Mouse (Mus musculus): ENCODE measurements at regions not wholly inside any gene's neighbourhood (a gene's known extent, or its start where the extent isn't known, plus 50 kb on each side); places are given as distances from the start of the nearest gene placed in this dataset.

DNA sequence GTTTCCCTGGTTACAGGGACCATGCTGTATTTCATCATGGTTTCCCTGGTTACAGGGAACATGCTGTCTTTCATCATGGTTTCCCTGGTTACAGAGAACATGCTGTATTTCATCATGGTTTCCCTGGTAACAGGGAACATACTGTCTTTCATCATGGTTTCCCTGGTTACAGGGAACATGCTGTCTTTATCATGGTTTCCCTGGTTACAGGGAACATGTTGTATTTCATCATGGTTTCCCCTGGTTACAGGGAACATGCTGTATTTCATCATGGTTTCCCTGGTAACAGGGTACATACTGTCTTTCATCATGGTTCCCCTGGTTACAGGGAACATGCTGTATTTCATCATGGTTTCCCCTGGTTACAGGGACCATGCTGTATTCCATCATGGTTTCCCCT, 1579.5 kb downstream of the 4930444P10Rik start:
- no peak for DNase-seq (ENCODE audit: low read depth, low spot score)

DNA sequence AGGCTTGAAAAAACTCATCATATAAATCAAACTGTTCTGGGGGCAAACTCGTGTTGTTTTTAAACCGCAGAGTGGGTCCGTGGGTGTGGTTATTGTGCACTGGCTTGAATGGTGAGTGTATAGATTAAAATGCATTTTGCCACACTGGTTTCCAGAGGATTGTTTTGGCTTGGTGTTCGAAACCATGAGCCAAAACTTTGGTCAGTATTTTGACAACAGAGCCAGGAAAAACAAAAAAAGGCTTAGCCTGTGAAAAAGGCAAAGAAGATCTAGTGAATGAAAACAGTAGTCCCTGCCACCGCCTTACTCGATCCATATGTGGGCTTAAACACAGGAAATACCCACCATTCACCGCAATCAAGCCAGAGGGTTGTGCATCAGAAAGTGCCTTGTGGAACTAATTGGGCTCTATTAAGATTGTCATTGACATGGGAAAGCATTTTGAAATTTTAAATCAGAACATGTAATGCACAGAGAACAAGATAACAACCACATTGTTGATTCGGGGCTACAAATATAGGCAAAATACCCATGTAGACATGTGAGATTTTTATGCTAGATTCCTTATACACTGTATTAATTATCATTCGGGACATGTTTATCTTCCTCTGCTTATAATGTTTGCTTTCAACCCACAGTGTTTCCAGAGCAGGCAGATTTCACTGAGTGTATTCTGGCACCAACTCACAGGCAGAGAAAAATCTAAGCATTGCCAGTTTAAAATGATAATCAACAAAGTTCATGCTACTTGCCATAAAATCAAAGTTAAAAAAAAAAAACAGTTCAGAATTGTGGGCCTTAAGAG, 1580.4 kb downstream of the 4930444P10Rik start:
- no peak for DNase-seq (ENCODE audit: low read depth, low spot score)

DNA sequence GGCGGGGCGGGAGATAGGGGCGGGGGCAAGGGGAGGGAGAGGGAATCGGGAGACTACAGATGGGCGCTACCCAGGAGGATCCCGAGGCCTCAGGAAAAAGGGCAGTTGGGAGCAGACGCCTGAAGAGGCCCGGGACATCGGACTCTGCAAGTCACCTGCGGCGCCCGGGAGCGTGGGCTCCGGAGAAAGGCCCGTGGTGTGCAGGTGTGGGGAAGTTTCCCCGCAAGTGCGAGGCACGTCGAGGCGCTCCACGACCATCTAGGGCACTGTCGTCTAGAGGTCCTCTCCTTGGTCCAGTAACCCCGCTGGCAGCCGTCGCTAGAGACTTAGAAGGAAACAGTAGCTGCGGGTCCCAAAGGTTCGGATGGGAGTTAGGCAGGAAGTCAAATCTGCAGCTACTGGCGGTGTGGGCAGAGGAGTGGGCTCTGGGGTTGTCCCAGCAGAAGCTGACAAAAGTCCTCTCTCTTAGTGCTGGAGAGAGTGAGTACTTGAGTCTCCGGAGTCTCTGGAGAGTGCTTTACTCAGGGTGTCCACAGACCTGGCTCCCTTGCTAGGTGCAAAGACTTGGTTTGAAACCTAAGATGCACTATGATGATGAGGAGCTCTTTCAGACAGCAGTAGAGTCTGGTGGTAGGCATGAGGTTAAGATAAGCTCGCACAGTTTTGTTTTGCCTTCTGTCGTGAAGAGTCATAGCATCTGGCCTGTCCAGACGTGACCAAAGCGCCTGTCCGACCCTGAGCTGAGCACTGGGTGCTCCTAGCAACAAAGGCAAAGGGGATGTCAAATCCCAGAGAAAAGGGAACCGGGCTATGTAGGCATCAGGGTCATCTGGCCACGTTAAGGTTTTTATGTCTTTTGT, 1586.1 kb downstream of the 4930444P10Rik start:
- no peak for DNase-seq (ENCODE audit: low read depth, low spot score)

DNA sequence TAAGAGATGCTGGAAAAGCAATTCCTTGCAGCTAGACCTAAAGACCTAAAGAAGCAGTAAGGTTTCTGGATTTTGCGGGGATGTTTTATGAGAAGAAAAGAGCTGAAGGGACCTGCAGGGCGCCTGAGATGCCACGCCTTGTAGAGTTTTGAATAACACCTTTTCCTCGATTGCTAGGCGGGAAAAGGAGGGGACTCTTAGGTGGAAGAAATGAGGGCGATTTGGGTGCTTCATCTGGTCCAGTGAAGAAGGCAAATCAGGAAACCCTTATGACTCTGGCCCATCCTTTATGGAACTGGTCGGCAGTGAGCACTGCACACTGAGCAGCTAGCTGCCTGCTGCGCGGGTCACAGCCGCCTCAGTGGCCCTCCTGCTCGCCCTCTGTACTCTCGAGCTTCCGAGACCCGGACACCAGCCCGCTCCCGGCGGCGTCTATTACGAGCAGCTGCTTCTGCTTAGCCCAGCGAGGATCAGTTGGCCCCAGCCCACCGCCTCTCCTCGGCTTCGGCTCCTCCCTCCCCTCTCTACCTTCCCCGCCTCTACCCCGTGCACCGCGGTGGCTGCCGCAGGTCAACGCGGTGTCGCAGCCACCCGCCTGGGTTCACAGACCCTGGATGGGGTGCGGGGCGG, 1586.8 kb downstream of the 4930444P10Rik start:
- no peak for DNase-seq (ENCODE audit: low read depth, low spot score)

DNA sequence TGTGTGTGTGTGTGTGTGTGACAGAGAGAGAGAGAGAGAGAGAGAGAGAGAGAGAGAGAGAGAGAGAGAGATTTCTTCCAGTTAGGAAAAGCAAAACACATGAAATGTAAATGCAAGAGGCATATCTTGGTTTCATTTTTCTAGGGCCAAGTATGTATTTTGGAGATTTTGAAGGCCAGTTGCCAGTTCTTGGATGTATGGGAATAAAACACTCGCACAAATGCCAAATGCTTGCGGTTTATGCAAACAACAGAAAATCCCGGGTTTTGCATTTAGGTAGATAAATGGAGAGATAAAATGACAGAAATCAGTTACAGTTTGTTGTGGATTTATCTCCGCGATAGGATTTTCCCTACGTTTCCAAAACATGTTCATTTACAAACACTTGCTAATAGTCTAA, 1587.4 kb downstream of the 4930444P10Rik start:
- no peak for DNase-seq (ENCODE audit: low read depth, low spot score)

DNA sequence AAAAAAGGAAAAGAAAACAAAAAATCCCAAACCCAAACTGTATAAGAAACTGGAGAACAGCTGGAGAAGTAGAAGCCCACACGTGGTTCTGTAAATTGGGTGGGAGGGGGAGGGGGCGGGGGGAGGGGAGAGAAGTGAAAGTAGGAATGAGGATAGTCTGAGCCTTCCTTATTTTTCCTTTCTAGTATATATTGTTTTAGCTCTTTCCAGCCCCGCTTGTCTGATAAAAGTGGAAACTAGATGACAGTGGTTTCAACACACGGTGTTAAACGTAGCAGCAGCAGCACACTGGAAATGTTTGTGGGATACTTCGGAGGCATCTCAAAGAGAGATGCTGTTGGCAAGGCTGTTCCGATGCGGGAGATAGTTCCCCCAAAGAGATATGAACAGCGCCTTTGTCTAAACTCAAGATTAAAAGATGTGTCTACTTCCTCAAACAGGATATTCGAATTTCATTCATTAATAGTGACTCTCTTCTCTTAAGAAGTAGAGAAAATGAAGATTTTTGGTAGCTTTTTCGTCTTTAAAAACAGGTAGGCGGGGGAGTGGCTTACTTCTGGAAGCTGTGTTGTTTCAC, 1588.3 kb downstream of the 4930444P10Rik start:
- DNase-seq (ENCODE audit: low read depth, low spot score): no peak

DNA sequence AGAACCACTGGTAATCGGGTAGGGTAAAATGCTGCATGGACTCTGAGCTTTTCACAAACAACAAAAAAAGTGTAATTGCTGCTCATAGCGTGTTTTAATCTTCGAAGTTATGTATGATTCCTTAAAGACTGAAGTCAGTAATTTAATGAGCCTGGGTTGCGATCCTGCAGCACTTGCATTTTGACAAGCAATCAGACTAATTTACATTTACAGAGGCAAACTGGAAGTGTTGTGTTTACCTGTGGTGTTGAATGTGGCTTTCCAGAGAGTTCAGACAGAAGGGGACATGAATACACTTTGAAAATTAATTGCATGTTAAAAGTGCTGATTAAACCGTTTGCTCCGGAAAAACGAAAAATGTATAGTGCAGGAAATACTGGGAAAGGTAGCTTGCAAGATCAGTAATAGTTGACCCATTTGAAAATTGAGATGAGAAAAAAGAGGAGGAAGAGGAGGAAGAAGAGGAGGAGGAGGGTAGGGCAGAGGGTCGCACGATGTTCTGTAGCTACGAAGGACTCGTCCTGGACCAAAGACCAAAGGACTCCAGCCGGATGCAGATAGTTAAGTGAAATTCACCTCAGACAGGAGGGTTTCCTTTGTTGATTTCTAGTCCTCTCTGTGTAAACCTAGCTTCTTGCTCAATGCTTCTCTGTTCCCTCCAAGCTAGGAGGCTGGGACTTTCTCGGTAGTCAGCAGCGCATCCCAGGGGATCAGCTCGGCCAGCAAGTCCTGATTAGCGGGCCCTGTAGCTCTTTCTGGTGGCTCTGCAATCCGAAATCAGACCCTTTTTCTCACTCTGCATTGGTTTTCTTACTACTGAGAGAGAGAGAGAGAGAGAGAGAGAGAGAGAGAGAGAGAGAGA, 1589.0 kb downstream of the 4930444P10Rik start:
- DNase-seq (ENCODE audit: low read depth, low spot score): no peak

DNA sequence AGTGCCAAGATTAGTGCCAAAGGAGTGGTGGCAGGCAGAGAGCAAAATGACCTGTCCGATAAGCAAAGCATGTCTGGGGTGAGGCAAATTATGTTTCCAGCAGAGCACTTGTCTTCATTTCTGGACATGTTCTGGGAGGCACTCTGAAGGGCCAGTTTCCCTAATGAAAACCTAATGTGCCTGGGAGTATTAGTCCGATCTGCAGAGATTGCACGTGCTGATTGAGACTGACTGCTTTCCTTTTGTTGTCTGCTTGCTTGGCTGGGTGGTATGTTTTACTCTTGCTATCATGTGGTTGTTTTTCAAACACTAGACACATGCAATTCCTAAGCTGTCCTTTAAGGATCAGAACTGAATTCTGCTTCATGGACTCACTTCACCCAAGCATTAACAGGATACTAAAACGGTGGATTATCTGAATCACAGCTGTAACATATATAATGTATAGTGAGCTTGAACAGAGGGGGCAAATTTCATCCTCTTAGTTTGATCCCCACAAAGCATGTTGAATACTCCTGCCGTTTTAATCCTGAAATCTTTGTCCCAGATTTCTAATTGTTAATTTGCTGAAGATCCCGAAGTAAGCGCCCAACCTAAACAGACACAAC, 1589.8 kb downstream of the 4930444P10Rik start:
- DNase-seq (ENCODE audit: low read depth, low spot score): no peak

DNA sequence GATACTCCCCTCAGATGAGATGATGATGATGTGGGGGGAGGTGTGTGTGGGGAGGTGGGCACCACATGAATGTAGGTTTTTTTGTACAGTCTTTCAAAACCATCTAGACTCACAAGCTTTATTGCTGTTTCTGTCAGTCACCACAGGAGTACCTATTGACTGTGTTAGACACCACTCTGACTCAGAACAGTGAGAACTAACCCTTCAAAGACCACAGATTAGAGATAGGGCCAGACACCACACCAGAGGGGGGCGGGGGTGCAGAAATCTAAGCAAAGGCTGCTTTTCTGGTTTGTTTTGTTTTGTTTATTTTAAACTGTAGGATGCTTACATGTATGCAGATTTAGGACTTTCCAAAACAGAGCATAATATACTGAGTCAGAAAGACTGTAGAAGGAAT, 1594.0 kb downstream of the 4930444P10Rik start:
- no peak for DNase-seq (ENCODE audit: low read depth, low spot score)

DNA sequence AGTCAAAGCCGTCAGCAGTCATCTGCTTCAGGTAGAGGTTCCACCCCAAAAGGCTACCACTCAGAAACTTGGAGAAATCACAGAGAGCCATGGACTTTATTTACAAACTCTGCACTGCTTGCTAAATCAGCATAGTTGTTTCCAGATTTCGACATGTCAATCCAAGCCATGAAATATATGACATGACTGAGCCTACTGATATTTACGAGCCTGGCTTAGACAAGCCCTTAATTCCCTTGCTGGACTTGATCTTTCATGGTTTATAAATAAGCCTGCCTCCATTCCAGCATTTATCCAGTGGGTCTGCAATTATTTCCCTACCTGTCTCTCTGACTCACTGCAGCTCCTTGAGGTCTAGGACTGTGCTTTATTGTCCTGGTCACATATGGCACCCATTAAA, 1603.1 kb downstream of the 4930444P10Rik start:
- DNase-seq (ENCODE audit: low read depth, low spot score): no peak

DNA sequence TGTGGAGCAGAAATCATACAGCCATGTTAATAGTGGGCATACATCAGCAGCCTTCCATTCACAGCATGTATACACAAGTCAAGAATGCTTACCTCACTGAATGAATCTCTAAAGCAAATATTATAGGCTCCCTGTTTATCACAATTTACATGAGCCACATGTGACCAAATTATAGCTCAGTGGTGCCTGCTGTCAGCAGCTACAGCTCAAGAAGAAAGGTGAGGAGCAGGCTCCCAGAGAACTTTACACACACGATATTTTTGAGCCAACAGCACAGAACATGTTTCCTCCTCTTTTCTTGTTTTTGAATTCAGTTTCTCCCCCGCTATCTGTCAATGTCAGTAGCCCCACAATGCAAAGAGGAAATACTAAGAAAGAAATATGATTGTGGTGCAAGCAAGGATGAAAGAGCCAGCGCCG, 1605.4 kb downstream of the 4930444P10Rik start:
- DNase-seq (ENCODE audit: low read depth, low spot score): no peak

DNA sequence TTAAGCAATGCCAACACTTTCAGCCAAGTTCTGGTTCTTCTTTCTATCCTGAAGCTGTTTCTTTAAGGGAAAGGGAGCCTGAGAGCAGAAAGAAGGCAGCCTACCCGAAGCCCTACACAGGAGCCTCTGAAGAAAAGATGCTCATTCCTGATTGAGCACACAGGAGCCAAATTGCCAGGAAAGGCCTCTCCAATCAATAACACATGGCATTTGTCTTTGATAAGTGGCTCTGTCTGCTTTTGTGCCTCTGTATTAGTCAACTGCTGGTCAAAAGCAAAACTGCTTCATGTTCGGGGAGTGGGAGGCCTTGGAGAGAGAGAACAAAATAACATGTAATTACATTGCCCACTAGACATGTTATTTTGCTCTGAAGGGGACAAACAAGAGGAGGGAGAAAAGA, 1607.4 kb downstream of the 4930444P10Rik start:
- no peak for DNase-seq (ENCODE audit: low read depth, low spot score)

DNA sequence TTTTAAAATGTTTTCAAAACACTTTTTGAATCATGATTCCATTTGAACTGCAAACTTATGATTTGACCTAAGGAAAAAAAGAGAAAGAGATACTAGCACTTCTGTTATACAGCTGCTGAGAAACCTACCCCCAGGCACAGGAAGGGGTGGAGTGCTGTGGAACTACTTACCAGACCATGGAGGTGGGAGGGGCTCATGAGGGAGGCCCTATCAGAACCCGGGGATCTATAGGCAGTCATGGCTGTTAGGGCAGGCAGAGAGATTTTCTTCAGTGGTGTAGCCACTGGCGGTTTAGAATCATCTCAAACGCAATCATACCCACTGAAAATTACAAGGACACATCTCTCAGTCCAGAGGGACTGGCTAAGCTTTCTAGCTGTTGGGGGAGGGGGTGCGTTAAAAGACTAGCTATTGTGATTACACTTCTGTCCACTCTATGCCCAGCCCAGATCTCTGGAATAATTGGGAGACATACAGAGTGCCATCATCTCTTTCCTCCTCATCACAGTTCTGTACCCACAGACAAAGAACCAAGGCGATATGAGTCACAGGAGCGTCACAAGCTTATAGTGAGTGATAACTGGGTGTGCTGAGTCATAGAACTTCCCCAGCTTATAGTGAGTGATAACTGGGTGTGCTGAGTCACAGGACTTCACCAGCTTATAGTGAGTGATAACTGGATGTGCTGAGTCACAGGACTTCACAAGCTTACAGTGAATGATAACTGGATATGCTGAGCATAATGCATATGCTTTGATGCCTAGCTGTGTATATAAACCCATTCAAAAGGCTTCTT, 1608.8 kb downstream of the 4930444P10Rik start:
- no peak for DNase-seq (ENCODE audit: low read depth, low spot score)

DNA sequence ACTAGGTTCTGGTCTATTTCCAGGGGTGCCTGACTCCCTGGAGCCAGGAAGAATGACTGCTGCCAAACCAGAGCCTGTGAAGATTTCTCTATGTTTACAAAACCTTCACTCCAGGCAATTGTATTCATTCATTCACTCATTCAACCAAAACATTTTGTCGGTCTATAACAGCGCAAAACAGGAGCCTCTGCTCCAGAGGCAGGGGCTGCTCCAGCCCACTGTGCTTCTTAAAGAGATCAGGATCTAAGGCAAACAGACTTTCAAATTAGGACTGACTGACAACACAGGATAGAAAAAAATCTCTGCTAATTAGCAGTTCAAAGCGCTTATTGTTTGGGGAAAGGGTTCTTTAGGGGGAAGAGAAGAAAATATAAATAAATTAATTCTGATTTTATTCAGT, 1620.8 kb downstream of the 4930444P10Rik start:
- no peak for DNase-seq (ENCODE audit: low read depth, low spot score)

DNA sequence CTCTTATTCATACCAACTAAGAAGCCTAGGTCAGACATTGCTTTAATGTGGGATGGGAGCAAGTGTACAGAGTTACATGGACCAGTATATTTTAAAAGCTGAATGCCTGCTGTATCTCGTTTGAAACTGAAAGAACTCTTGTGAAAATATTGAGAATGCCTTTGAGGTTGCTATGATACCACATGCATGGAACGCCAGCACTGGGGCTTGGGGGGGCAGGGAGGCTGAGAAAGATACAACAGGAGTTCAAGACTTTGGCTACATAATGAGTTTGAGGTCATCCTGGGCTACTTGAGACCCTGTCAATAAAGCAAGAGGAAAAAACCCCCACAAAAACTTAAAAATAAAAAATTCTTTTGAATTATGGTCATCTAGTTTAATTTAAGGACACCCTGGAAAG, 1621.6 kb downstream of the 4930444P10Rik start:
- DNase-seq (ENCODE audit: low read depth, low spot score): no peak

DNA sequence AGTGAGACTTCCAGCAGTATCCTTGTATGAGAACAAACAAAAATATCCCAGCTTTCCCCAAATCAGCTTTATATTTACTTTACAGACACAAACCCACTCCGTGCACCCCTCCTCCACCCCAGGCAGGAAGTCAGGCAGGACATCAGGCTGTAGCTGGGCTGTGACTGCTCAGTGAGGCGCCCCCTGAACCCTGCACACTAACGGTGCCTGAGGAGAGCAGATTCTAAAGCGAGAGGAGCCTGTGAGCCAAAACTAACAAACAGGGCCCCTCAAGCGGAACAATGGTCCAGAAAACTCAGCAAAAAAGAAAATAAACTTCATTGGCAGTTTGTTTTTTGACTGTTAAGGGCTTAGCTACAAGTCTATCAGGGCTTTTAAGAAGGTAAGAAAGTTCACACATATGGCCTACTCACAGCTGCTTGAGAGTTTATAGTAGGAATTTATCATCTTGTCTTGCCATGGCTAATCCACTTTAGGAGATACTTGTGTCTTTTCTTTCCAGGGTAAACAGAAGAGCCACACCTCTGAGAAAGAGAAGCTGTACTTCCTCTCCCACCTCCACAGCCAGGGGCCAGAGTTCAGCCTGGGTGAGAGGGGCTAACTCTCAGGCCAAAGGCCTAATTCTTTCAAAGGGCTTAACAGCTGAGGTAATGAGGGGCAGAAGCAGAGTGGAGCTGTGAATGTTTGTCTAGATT, 1628.2 kb downstream of the 4930444P10Rik start:
- DNase-seq (ENCODE audit: low read depth, low spot score): no peak

DNA sequence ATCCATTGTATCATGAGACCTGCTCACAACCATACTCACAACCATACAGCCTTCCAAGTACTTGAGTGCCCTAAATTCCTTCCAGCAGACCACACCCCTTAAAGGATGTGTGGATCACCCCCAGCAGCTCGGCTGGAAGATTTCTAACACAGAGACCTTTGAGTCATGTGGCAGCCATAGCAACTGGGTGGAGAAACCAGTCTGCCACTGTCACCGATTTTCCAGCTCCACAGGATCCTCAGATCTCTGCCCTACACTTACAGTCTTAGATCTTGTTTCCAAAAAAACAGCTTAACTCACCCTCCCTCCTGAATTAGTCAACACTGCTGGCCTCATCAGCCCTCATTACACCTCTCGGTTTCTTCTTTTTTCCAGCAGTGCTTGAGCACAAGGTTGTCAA, 1630.6 kb downstream of the 4930444P10Rik start:
- no peak for DNase-seq (ENCODE audit: low read depth, low spot score)

DNA sequence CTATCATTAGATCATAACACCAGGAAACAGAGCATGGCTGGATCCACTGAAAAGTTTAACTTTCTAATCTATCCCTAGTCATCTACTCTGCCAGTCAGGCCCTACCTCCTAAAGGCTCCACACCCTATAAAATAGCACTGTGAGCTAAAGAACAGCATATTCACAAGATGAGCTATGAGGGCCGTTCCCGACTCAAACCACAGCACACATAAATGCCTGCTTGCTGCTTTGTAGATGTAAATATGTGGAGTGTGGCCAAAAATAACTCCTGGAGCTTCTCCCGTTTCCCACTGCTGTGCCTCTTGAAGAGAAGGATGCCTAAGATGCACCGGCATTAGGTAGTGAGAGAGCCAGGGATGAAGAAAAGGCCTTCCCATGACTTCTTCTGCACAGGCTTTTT, 1632.3 kb downstream of the 4930444P10Rik start:
- DNase-seq (ENCODE audit: low read depth, low spot score): no peak

DNA sequence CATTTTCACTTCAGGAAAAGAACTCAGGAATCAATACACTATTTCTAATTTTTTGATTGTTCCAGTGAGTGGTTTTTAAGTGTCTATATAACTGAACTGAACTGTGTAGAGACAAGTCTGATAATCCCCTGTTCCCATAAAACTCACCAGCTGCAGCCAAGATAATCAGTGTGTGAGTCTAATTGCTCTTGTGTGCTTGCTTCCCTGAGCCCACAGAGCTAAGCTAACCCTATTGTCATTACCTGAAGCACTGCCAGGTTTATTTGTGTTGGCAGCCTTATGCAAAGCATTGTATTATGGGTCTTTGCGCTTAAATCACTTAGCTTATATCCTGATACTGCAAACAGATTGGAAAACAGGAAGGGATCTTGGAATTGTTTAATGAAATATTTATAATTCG, 1663.8 kb downstream of the 4930444P10Rik start:
- peak; percentile 4 for DNase-seq (ENCODE audit: low read depth, low spot score)
